Mouse (Mus musculus) monocyte, adult 2 months (primary cell): ENCODE measurements around the gene Mrpl12.

Source experiments
- DNase-seq, 2 experiments: peaks; one replicate each; pipeline ENCODE4 v3.0.0; 2022; ENCODE audit warnings: low spot score in 2 of 2, low read depth in 1 of 2

The Mrpl12 gene

GRCm38 (mm10) chr11:120467736-120468092, 16.7 kb upstream of the Mrpl12 start:
- no peak for DNase-seq

GRCm38 (mm10) chr11:120472052-120472451, 12.4 kb upstream of the Mrpl12 start:
- no peak for DNase-seq

DNA sequence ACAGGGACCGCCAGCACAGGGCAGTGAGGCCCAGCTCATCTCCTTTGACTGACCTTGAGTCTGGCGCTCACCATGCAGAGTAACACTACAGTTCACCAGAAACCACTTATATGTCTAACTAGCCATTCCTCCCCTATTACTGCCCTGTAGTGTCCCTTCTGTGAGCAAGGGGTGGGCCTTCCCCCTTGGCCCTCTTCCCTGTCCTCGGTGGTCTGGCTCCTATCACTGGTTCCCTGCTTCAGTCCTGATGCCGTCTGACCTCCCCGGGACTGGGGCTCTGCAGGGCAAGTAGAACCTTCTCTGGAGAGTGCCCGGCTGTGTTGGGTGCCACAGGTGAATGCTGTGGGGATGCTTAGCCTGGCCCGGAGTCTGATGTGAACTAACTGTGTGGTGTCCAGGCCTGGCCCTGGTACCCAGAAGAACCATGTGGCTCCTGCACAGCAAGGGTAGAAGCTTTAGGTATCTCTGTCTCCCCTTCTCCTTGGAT, 922 bp upstream of the Mrpl12 start:
- no peak for DNase-seq

GRCm38 (mm10) chr11:120485251-120485650, 838 bp downstream of the Mrpl12 start:
- DNase-seq, result no peak

GRCm38 (mm10) chr11:120488516-120488915, 4.1 kb downstream of the Mrpl12 start:
- DNase-seq, result no peak

- peak; percentile 43 to 45 for DNase-seq
These were observed 4.8 kb downstream of the Mrpl12 start for GRCm38 (mm10) chr11:120489054-120489761.

DNA sequence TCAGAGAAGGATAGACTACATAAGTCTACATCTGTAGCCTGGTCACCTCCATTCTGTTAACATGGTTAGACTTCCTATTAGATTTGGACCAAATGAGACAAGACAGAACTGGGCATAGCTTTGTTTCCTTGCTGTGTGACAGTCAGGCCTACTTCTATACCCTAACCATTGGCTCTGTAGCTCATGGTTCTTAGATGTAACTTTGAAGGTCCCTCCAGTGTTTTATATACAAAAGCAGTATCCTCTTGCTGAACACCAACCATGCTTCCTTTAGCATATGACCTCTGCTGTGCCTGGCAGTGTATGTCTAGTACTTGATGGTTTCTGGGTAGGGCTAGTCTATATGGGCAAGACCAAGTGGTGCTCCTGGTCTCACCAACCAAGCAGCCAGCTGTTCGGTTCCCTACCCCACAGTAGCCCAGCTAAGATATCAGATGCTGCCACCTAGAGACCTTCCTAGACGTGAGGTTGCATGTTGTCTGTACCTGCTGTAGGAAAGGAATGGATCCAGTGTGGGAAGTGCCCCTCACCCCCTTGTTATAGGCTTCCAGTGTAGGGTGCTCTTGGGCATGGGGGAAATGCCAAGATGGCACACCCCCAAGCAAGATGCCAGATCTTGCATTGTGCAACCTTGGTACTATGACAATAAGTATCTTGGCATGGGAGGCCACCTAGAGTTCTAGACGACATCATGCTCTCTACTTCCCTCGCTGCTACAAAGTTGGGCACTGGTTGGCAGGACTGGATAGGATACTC, 6.1 kb downstream of the Mrpl12 start:
- no peak for DNase-seq

- DNase-seq, result peak in 1 of 2 experiments; percentile 69
These were observed 7.1 kb downstream of the Mrpl12 start, which contains the start of gene Slc25a10 for GRCm38 (mm10) chr11:120491317-120492023. Gene Slc25a10, plus strand, starts transcription at chr11:120491840.

GRCm38 (mm10) chr11:120492024-120492877, 7.8 kb downstream of the Mrpl12 start:
- no peak for DNase-seq

GRCm38 (mm10) chr11:120492878-120493203, 8.4 kb downstream of the Mrpl12 start:
- no peak for DNase-seq

- DNase-seq, result no peak
These were observed 8.9 kb downstream of the Mrpl12 start for GRCm38 (mm10) chr11:120493351-120493750.

DNA sequence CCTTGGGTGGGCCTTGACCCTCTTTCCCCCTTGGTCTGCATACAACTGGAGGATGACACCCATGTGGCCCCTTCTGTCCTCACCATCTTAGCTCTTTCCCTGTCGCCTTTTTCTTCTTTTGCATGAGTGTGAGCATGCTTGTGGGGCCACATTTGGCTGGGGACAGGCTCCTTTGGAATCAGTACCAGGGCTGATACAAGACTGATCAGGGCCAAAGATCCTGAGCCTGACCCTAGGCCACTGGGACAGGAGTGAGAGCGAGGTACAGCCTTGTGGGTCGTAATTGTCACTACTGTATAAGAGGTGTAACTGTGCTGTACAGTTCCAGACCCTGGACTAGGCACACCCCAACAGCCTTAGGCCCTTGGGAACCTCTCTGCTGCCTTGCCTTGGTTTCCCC, 9.5 kb downstream of the Mrpl12 start:
- no peak for DNase-seq

DNA sequence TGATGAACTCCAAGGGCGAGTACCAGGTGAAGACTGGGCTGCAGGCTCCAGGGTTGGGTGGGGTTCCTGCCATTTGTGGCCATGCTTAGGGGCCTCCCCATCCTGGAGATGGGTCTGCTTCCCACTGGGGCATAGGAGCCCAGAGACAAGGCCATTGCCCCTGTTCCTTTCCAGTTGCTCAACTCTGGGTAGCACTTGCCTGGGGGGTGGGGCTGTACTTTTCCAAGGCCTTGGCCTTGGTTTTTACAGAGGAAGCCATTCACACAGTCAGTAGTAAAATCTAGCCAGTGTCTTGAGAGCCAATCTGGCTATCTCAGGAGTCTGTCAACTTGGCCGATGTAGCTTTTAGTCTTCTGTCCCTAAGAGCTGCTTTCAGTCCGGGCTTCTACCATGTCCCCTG, 13.0 kb downstream of the Mrpl12 start:
- no peak for DNase-seq

DNA sequence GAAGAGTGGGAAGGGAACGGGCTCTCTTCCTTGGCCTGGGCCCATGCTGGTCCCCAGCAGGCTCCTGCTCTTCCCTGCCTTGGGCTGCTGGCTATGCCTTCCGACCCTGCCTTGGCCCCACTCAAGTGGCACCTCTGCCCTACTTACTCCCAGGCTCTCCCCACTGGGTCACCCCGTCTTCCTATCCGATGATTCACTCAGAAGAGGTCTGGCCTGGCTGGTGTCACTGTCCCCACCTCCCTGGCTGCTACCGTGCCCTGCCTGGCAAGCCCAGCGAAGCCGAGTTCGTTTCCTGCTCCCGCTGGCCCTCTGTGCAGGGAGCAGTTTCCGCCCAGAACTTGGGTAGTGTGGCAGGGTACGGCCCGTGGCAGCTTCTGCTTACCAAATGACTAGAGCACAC, 13.8 kb downstream of the Mrpl12 start:
- DNase-seq, result no peak

DNA sequence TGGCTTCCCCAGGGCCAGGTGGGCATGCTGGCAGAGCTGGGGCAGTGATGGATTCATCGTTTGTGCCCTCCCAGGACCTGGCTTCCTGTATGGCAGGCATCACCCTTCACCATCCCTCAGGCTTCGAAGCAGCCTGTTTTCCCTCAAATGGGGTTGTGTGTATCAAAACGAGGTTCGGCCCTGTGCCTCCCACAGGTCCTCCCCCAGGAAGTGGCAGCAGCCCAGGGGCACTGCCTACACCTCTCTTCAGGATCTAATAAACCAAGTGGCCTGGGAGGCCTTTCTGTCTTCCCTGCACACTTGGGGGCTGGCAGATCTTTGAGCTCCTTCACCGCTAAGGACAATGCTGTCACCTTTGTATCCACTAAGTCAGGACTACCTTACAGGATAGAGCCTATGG, 14.5 kb downstream of the Mrpl12 start:
- DNase-seq, result no peak

DNA sequence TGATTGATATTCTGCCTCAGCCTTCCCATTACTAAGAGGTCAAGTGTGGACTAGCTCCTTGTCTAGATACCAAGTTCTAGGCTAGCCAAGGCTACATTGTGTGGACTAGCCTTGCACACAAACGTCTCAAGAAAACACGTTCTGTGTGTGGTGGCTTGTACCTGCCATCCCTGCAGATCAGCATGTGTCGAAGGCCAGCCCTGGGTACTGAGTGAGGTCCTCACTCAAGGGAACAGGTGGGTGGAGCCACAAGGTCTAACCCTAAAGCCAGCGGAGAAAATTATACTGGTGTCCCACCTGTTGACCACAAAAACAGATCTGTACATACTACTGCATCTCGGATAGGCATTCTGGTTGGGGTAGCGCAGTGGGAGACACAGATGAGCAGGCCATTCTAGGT, 15.5 kb downstream of the Mrpl12 start:
- no peak for DNase-seq

GRCm38 (mm10) chr11:120500357-120500756, 15.9 kb downstream of the Mrpl12 start:
- no peak for DNase-seq

GRCm38 (mm10) chr11:120501018-120501417, 16.6 kb downstream of the Mrpl12 start:
- DNase-seq, result no peak

DNA sequence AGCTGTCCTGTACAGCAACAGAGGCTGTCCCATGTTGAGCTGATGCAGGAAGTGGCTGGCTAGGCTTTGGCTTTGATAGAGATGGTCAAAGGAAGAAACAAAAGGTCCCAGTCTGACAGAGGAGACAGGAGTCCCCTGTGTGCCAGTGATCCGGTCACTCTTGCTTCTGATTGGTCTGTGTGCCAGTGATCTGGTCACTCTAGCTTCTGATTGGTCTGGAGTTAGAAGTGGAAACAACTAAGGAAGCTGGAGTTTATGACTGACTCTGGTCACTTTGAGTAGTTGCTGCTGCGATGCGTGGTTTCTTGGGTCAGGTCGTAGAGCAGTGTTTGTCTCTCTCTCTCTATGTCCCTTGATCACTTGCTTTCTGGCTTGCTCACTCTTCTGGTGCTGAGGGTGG, 17.3 kb downstream of the Mrpl12 start:
- no peak for DNase-seq

DNA sequence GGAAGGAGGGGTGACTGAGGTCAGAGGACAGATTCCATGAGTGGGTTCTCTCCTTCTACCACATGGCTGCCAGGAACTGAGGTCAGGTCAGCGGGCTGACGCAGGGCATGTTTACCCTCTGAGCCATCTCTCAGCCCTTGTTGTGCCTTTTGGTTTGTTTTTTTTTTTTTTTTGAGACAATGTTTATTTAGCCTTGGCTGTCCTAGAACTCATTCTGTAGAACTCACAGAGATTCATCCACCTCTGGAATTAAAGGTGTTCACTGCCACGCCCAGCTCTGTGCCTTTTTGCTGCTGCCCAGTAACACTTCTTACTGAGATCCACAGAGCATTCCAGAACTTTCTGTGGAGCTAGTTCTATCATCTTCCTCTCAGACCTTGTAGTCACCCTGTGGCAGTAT, 21.2 kb downstream of the Mrpl12 start:
- DNase-seq, result no peak

DNA sequence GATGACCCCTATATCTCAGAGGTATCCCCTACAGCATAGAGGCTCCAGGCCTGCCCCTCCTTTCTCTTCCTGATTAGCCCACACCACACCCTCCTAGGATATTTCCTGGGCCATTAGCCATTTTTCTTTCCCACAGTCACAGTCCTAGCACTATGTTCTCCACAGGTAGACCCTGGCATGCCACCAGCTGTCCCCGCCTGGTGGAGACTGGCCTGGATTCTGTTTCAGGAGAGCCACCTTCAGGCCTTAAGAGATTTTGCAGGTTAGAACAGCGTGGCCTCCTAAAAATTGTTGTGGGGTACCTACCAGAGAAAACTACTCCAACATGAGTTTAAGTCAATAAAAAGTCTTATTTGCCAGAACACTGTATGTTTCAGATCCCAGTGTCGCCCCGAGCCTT, 22.5 kb downstream of the Mrpl12 start:
- no peak for DNase-seq
